Mouse (Mus musculus): ENCODE results near the gene 2700049A03Rik.

2700049A03Rik gene

GRCm38 (mm10) chr12:71269367-71269766 lies 132.7 kb downstream of the 2700049A03Rik start:
- DNase-seq (ENCODE audit: low read depth) = no peak

DNA sequence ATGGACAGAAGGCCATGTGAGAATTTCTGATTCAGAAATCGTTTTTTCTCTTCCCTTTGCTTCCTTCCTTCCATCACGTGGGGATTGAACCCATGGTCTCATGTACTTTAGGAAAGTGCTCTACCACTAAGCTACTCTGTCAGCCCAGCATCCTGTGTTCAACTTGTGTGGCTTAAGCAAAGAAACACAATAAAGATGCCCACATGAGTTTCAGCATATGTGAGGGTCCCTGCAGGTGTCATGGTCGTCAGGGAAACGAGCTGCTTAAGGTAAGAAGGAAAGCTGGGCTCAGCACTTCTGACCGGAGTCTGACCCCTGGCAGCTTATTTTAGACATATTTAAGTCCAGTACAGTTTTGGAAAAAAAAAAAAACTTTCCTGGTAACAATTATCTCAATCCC lies 134.5 kb downstream of the 2700049A03Rik start:
- DNase-seq (ENCODE audit: low read depth) = no peak

DNA sequence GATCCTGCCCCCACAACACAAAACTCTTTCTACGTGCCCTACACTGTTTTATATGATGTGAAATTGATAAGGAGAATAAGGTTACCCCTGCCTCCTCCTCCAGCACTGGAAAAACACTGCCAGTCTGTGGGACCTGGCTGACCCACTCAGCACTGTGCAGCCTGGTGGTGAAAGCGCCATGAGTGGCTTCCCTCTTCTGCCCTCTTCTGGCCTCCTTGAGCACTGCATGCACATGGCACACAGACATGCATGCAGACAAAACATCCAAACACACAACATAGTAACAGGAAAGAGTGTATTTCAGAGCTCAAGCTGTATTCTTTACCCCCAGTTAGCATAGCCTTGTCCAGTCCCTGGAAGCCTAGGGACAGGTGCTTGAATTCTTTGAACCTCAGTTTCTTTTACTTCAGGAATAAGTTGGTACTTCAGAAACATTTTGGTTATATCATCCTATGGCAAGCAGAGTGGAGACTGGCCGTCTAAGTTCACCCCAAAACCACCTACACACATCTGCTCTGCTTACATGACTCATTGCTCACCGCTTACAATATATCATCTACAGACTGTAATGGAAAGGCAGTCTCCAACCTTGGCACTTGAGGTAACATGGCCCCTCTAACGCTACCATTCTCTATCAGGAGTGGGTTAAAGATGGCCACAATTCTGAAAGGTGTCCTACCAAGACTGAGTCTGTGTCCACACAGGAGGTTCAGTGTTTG lies 138.0 kb downstream of the 2700049A03Rik start:
- DNase-seq (ENCODE audit: low read depth) = peak; percentile 4

DNA sequence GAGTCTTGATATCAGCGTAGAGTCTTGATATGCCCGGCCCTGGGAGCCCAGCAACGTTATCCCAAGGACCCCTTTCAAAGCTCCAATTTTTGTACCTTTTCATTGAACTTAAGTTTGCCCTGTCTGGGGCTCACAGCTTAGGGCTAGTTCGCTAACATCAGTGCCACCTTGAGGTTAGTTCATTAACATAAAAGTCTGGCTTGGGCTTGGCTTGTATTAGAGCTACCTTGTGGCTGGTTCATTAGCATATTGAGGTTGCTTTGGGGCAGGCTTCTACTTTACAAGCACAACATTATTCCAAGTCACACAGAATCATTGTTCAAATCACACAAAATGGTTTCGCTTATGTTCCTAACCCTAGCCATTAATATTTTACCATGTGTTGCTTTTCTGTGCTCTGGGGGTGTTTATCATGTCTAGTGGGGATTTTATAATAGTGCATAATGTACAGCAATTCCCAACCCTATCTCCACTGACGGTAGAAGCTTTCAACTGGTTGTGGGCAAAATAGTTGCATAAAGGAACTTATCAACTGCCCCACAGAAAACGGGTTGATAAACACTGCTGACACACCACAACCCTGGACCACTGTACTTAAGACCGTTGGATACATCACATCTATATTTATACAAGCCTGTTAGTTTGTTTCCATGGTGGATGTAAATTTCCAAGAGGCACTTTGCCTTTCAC lies 139.4 kb downstream of the 2700049A03Rik start:
- no peak for DNase-seq (ENCODE audit: low read depth)

DNA sequence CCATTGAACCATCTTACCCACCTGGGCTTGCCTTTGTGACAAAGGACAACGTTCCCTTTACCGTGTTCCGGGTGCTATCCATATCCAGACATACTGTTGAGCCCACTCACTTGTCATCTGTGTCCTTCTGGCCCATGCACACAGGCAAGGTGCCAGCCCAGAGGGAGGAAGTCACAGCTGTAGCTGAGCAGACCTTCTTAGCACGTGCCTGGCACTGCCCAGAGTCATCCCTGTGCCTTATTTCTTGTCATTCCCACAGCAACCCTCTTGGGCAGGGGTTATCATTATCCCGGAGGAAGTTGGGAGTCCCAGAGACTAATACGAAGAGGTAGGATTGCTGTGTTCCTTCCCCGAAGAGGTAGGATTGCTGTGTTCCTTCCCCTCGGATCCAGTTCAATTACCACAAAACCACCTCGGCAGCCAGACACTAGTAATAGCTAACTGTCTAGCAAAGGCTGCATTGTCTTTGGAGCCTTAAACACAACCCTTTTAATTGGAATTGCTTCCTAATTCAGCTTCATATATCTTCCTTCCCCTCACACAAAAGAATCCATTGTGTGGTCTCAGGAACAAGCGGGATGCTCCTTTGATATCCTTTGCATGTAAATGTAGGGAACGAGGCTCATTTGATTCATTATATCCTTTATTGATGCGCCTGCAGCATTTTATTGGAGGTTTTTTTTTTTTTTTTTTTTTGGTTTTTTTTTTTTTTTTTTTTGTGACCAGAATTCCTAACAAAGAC lies 143.0 kb downstream of the 2700049A03Rik start:
- DNase-seq (ENCODE audit: low read depth) = no peak

- DNase-seq (ENCODE audit: low read depth) = no peak
Measured at GRCm38 (mm10) chr12:71281201-71281768, 144.6 kb downstream of the 2700049A03Rik start.

- no peak for DNase-seq (ENCODE audit: low read depth)
Measured at GRCm38 (mm10) chr12:71285399-71285798, 148.8 kb downstream of the 2700049A03Rik start.

GRCm38 (mm10) chr12:71290460-71290859 lies 153.8 kb downstream of the 2700049A03Rik start:
- no peak for DNase-seq (ENCODE audit: low read depth)
